Mouse (Mus musculus) spleen, postnatal 4 days (tissue): Measurements from ENCODE around the gene Gm49354.
"Not testable (repeated sequence)": the region's sequence is repeated elsewhere in the genome, so short reads cannot be mapped to it uniquely, and the experiment has no call there.

Experiments
- DNase-seq, 2 experiments: peaks; one replicate each; pipeline ENCODE4 v3.0.0; 2022; ENCODE audit warnings: low spot score in 2 of 2

Gm49354 gene

GRCm38 (mm10) chr13:59768531-59768930, 13.5 kb downstream of the Gm49354 start:
- DNase-seq = peak in 1 of 2 experiments; percentile 25

GRCm38 (mm10) chr13:59766786-59767515, 15.1 kb downstream of the Gm49354 start:
- no peak for DNase-seq

GRCm38 (mm10) chr13:59762791-59763190, 19.3 kb downstream of the Gm49354 start:
- peak in 1 of 2 experiments; percentile 45 for DNase-seq

- no peak for DNase-seq
These were observed 25.1 kb downstream of the Gm49354 start for GRCm38 (mm10) chr13:59756906-59757305.

DNA sequence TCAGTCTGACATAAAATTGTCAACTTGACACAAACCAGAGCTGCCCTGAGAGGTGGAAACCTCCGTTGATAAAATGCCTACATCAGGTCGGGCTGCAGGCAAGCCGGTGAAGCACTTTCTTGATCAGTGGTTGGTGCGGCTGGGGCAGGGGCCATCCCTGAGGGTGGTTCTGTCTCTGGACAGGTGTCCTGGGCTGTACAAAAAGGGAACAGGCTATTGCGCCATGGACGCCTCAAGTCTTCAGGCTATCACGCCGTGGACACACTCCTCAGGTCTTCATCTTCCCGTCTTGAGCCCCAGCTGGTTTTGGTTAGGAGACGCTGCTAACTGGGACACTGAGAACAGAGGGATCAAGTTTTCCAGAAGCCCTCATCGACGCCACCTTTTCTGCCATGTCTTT, 31.7 kb downstream of the Gm49354 start:
- DNase-seq = no peak

- no peak for DNase-seq
These were observed 35.3 kb downstream of the Gm49354 start, which contains the start of gene 1700014D04Rik for GRCm38 (mm10) chr13:59746711-59747110. Gene 1700014D04Rik (minus strand): TSS chr13:59746752.

DNA sequence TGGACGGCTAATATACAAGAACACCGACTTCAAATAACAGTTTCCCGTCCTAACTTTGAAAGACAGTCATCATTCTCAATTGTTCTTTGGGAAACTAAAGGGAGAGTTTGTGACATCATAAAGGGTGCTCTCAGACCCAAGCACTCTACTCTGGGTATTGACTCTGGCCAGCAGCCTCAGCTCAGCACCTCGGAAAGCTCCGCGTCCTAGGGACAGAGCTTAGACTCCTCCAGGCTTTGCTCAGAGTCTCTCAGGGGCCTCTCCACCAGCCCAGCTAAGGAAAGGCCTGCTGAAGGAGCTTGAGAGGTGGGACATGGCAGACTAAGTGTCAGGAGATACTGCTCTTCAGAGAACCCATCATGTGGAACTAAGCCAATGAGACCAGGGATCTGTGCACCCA, 35.9 kb downstream of the Gm49354 start:
- no peak for DNase-seq

GRCm38 (mm10) chr13:59745462-59745861, 36.6 kb downstream of the Gm49354 start:
- no peak for DNase-seq

DNA sequence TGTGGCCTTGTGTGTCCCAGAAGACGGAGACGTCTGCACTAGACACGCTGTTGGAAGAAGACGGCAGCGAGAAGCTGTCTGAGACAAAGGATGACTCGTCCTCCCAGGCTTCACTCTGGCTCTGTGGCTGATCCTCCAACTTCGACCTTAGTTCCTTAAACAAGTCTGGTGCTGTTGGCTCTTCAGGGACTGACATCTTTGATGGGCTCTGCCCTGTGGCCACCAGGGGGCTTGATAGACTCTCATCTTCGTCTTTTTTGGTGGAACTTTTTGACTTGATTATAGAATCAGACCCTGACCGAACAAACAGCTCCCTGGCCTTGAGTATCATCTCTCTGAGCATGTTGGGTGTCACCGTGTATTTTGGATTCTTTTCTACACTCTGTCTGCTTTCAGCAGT, 40.3 kb downstream of the Gm49354 start:
- DNase-seq = peak; percentile 50 to 77

DNA sequence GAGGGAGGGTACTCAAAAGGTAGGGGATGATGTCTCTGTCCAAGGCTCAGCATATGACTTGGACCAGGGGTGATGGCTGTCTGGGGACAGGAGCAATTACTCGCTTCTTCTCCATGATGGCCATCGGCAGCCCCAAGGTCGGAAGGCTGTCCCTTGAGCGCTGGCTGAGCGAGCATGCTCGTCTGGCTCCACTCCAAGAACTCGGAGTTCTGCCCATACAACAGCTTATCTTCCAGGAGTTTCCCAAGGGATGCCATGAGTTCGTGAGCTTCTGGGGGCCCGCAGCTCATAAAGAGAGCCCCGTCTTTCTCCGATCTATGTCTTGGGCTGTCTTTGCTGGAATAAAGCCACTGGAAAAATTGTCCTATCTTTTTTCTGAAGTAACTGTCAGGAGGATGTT, 40.9 kb downstream of the Gm49354 start:
- no peak for DNase-seq

GRCm38 (mm10) chr13:59739397-59739796, 42.6 kb downstream of the Gm49354 start:
- DNase-seq = peak in 1 of 2 experiments; percentile 50

DNA sequence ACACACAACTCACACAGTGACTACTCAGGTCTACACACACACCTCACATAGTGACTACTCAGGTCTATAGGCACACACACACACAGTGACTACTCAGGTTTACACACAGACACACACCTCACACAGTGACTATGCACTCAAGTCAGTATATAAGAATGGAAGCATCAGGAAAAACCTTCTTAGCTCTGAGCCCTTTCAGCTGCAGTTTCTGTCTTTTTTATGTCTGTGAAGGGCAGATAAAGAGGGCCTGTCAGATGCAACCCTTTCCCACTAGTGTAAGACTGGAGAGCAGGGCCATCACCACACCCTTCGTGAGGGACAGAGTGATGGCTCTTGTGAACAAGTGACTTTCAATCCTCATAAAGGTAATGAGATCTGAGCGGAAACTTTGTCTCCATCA, 43.6 kb downstream of the Gm49354 start:
- DNase-seq = no peak

GRCm38 (mm10) chr13:59735190-59735589, 46.9 kb downstream of the Gm49354 start:
- DNase-seq = no peak

GRCm38 (mm10) chr13:59734347-59734746, 47.7 kb downstream of the Gm49354 start:
- peak in 1 of 2 experiments; percentile 53 for DNase-seq

DNA sequence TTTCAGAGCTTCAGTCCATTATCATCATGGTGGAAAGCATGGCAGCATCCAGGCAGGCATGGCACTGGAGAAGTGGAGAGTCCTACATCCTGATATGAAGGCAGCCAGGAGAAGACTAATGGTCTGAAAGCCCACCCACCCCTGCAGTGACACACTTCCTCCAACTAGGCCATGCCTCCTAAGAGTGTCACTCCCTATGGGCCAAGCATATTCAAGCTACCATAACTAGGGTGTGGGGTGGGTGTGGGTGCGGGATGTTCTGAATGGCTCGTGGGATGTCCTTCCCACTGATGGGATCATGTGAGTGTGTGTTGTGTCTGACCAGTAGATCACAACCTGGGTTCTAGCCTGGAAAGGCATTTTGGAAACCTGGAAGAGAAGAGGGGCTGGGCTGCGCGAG, 48.1 kb downstream of the Gm49354 start:
- DNase-seq = no peak

DNA sequence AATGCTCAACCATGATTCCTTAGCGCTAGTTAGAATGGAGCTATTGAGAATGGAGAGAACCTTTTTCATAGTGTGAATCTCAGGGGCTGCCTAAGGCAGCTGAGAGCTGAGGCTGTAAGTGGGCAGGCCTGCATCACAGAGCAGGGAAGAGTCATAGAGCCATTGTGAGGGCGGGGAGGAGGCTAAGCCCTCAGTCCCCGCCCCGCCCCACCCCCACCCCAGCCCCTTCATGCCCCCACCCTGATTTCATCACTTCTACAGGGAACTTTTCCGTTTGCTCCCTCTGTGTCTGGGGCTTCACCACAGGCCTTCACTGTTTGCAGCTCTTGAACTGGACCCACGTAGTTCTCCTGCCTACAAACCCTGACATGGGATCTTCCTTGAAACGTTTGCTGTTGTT, 50.4 kb downstream of the Gm49354 start, which contains the start of gene Spata31d1d:
Gene Spata31d1d, minus strand, starts transcription at position 101 of the 400 bp plus-strand sequence.
- no peak for DNase-seq

GRCm38 (mm10) chr13:59728378-59729093, 53.5 kb downstream of the Gm49354 start:
- peak; percentile 84 to 92 for DNase-seq

DNA sequence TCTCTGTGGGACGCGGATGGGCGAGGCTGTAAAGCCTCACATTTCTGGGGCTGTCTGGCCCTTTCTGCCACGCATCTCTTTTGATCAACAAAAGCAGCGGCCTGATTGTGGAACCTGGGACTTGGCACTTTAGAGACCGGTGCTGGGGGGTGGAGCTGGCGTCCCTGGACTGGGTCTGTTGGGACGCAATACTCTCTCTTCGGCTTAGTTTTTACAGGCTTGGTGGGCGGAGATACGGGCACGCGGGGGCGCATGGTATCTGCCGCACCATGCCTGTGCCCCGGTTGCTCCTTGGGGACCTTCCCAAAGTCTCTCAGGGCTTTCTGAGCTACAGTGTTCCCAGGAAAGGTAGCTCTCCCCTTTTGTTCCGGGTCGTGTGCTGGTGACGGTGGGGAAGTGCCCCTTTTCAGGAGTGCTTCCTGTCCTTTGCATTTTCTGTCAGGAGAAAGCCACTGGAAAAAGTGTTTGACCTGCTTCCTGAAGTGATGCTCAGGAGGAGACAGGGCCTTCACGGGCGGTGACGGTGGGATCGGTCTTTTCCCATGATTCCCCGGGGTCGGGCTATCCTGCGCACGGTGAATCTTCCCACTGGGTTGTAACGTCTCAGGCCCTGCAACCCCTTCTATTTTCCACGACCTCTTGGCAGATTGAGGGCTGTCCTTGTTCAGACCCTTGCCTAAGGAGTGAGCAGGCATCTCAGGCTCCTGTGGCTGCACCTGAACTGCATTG, 55.7 kb downstream of the Gm49354 start:
- DNase-seq = no peak

- not testable (repeated sequence) for DNase-seq
These were observed 60.0 kb downstream of the Gm49354 start for GRCm38 (mm10) chr13:59722089-59722488.

DNA sequence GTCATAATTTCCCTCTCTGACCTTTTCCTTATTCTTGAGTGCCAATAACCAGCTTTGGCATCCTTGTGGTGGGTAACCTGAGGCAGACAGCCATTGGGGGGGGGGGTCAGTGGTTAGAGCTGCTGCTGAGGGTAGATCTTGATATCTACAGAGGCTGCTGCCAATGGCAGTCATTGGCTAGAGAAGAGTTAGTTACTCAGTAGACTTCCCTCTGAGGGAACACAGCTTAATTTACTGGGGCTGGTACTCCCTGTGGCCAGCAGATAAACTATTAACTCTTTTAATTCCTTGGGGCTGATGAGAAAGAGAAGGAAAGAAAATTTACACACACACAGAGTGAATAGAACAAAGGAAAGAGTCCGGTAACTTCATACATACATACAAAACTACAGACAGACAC, 62.6 kb downstream of the Gm49354 start:
- no peak for DNase-seq

- not testable (repeated sequence) for DNase-seq
These were observed 63.1 kb downstream of the Gm49354 start for GRCm38 (mm10) chr13:59718857-59719440.

- DNase-seq = no peak
These were observed 68.3 kb downstream of the Gm49354 start for GRCm38 (mm10) chr13:59713710-59714109.
